Mouse (Mus musculus): Measurements from ENCODE around the gene Cox5a.

Cox5a gene

DNA sequence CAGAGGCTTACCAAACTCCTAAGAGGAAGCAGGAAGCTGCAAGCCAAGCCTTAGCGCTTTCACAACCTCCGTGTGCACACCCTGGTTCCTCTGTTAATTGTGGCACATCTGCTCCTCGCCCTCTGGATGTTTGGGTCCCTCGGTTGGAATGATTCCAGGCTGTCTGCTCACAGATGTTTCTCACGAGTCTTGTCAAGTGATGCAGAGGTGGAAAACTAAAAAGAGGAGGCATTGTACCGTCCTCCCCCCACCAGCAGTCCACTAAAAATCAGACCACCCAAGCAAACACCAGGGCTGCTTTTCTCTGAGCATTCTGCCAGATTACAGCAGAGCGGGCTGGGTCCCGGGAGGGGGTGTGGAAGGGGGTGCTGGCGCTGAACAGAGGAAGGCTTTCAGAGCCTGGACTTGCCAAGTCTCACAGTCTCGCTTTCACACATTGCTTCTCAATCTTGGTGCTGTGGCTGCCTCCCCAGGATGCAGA, 44.7 kb downstream of the Cox5a start:
- DNase-seq = peak; percentile 63

GRCm38 (mm10) chr9:57566846-57567245, 45.8 kb downstream of the Cox5a start:
- no peak for DNase-seq

- DNase-seq = no peak
Observed at GRCm38 (mm10) chr9:57568500-57568899, 47.4 kb downstream of the Cox5a start.

- no peak for DNase-seq
Observed at GRCm38 (mm10) chr9:57574397-57574796, 53.3 kb downstream of the Cox5a start.

- DNase-seq = no peak
Observed at GRCm38 (mm10) chr9:57575577-57575976, 54.5 kb downstream of the Cox5a start.

GRCm38 (mm10) chr9:57577144-57577849, 56.2 kb downstream of the Cox5a start:
- no peak for DNase-seq
